Mouse (Mus musculus): Measurements from ENCODE around the gene Ptpn1. TPM values are rescaled to one million over a fixed set of nuclear protein-coding genes. Genes with fewer than 3 reads are reported as not detected.
A peak's percentile ranks its signal among the peaks of the same experiment; 100 is the strongest.

Gene Ptpn1
- total RNA-seq (2021) = 10 to 100 TPM; 13.5 to 14.3 TPM
- long read RNA-seq, experiment 1, full-length matches to known transcripts = 4 of 11 reads
- long read RNA-seq, experiment 1, partial matches to known transcripts = 7 of 11 reads
- long read RNA-seq, experiment 1, other reads (novel, unspliced or antisense) = 0 of 11 reads
- long read RNA-seq, experiment 2, full-length matches to known transcripts = 6 of 11 reads
- long read RNA-seq, experiment 2, partial matches to known transcripts = 2 of 11 reads
- long read RNA-seq, experiment 2, other reads (novel, unspliced or antisense) = 3 of 11 reads

GRCm38 (mm10) chr2:167931985-167932726 lies at the start of gene Ptpn1:
TSS of gene Ptpn1 (plus strand) at chr2:167932057.
- DNase-seq = peak; percentile 98

GRCm38 (mm10) chr2:167886485-167886884 lies 45.4 kb upstream of the Ptpn1 start:
- DNase-seq = no peak

GRCm38 (mm10) chr2:167887516-167888347 lies 44.1 kb upstream of the Ptpn1 start:
- DNase-seq = no peak

GRCm38 (mm10) chr2:167888834-167889233 lies 43.0 kb upstream of the Ptpn1 start:
- no peak for DNase-seq

GRCm38 (mm10) chr2:167889886-167890285 lies 42.0 kb upstream of the Ptpn1 start:
- DNase-seq = no peak

GRCm38 (mm10) chr2:167891908-167892307 lies 39.9 kb upstream of the Ptpn1 start:
- DNase-seq = peak; percentile 63

GRCm38 (mm10) chr2:167893680-167894079 lies 38.2 kb upstream of the Ptpn1 start:
- no peak for DNase-seq

- DNase-seq = peak; percentile 74
Measured at GRCm38 (mm10) chr2:167894948-167895372, 36.9 kb upstream of the Ptpn1 start.

- DNase-seq = no peak
Measured at GRCm38 (mm10) chr2:167897896-167898295, 34.0 kb upstream of the Ptpn1 start.

- DNase-seq = no peak
Measured at GRCm38 (mm10) chr2:167899989-167900421, 31.9 kb upstream of the Ptpn1 start.

GRCm38 (mm10) chr2:167902116-167902703 lies 29.6 kb upstream of the Ptpn1 start:
- DNase-seq = no peak

GRCm38 (mm10) chr2:167903242-167903952 lies 28.5 kb upstream of the Ptpn1 start:
- DNase-seq = no peak

- DNase-seq = no peak
Measured at GRCm38 (mm10) chr2:167904621-167905367, 27.1 kb upstream of the Ptpn1 start.

GRCm38 (mm10) chr2:167905561-167905960 lies 26.3 kb upstream of the Ptpn1 start:
- DNase-seq = no peak

- no peak for DNase-seq
Measured at GRCm38 (mm10) chr2:167906729-167907128, 25.1 kb upstream of the Ptpn1 start.

- DNase-seq = no peak
Measured at GRCm38 (mm10) chr2:167909531-167910177, 22.2 kb upstream of the Ptpn1 start.

GRCm38 (mm10) chr2:167910178-167910540 lies 21.7 kb upstream of the Ptpn1 start:
- DNase-seq = no peak

GRCm38 (mm10) chr2:167911511-167911910 lies 20.3 kb upstream of the Ptpn1 start:
- DNase-seq = no peak

- peak; percentile 37 for DNase-seq
Measured at GRCm38 (mm10) chr2:167919081-167919480, 12.8 kb upstream of the Ptpn1 start.

GRCm38 (mm10) chr2:167920041-167920440 lies 11.8 kb upstream of the Ptpn1 start:
- no peak for DNase-seq
